Mouse (Mus musculus) gastrocnemius, postnatal 25 days (tissue): ENCODE measurements around the gene Ptprcap. TPM values are rescaled to one million over a fixed set of nuclear protein-coding genes. Genes with fewer than 3 reads are reported as not detected.

Experiments used
- DNase-seq: peaks from one replicate; pipeline ENCODE4 v3.0.0; 2022
- total RNA-seq, 2 experiments: library from RNA; stranded (reverse); gene quantifications; 1 replicate in 1 of 2; 2 replicates in 1 of 2; pipeline ENCODE4 v1.2.3; 2021

Gene Ptprcap
- total RNA-seq, 2 experiments from 2014 or later: 0.35 TPM; not detected in 1

- DNase-seq: no peak
Measured at GRCm38 (mm10) chr19:4166678-4167476, 13.5 kb downstream of the Ptprcap start.

- peak; percentile 99 for DNase-seq
Measured at GRCm38 (mm10) chr19:4169378-4169784, 16.0 kb downstream of the Ptprcap start.

- DNase-seq: no peak
Measured at GRCm38 (mm10) chr19:4169810-4170209, 16.4 kb downstream of the Ptprcap start.

- no peak for DNase-seq
Measured at GRCm38 (mm10) chr19:4170723-4171392, 17.5 kb downstream of the Ptprcap start.

- DNase-seq: peak; percentile 74
Measured at GRCm38 (mm10) chr19:4171393-4172290, 18.2 kb downstream of the Ptprcap start.

- DNase-seq: no peak
Measured at GRCm38 (mm10) chr19:4172925-4173324, 19.5 kb downstream of the Ptprcap start.

GRCm38 (mm10) chr19:4175368-4175947 lies 22.1 kb downstream of the Ptprcap start, which contains the start of gene Carns1:
TSS of gene Carns1 (minus strand) at chr19:4175479.
- DNase-seq: peak; percentile 60

GRCm38 (mm10) chr19:4180411-4180810 lies 27.0 kb downstream of the Ptprcap start:
- DNase-seq: no peak

- no peak for DNase-seq
Measured at GRCm38 (mm10) chr19:4181892-4182291, 28.5 kb downstream of the Ptprcap start.

GRCm38 (mm10) chr19:4183689-4184088 lies 30.3 kb downstream of the Ptprcap start:
- no peak for DNase-seq

GRCm38 (mm10) chr19:4184976-4185975 lies 31.9 kb downstream of the Ptprcap start:
- no peak for DNase-seq

- DNase-seq: no peak
Measured at GRCm38 (mm10) chr19:4187303-4187702, 33.9 kb downstream of the Ptprcap start.

GRCm38 (mm10) chr19:4189051-4189620 lies 35.7 kb downstream of the Ptprcap start:
- DNase-seq: no peak

- DNase-seq: peak; percentile 66
Measured at GRCm38 (mm10) chr19:4190831-4191334, 37.5 kb downstream of the Ptprcap start, which contains the start of gene Tbc1d10c. TSS of gene Tbc1d10c (minus strand) at chr19:4191284.

GRCm38 (mm10) chr19:4191528-4192250 lies 38.3 kb downstream of the Ptprcap start, which contains the start of gene Ppp1ca:
TSS of gene Ppp1ca (plus strand) at chr19:4192065.
- peak; percentile 96 for DNase-seq

- DNase-seq: no peak
Measured at GRCm38 (mm10) chr19:4192251-4192985, 39.0 kb downstream of the Ptprcap start.

- no peak for DNase-seq
Measured at GRCm38 (mm10) chr19:4193129-4193528, 39.7 kb downstream of the Ptprcap start.

- no peak for DNase-seq
Measured at GRCm38 (mm10) chr19:4194021-4194724, 40.8 kb downstream of the Ptprcap start.
